Mouse (Mus musculus) macrophage (primary cell): Measurements from ENCODE around the gene Milr1. TPM values are rescaled to one million over a fixed set of nuclear protein-coding genes. Genes with fewer than 3 reads are reported as not detected.
"Not testable (repeated sequence)": the region's sequence is repeated elsewhere in the genome, so short reads cannot be mapped to it uniquely, and the experiment has no call there.

Experiments
- H3K27ac ChIP-seq: fragments of 350-480 bp; formaldehyde crosslinking; 2 replicates; pipeline ENCODE4 v1.9.0; 2021
- H3K36me3 ChIP-seq: fragments of 350-480 bp; formaldehyde crosslinking; 2 replicates; pipeline ENCODE4 v1.9.0; 2021; ENCODE audit errors: inconsistent target
- H3K4me3 ChIP-seq: fragments of 350-480 bp; formaldehyde crosslinking; 2 replicates; pipeline ENCODE4 v1.9.0; 2021; ENCODE audit errors: inconsistent target
- H3K79me2 ChIP-seq: fragments of 350-480 bp; formaldehyde crosslinking; 2 replicates; pipeline ENCODE4 v1.9.0; 2021; ENCODE audit errors: inconsistent target
- WGBS: methylation state at CpG from one replicate; pipeline ENCODE4 v1.1.7; 2026; ENCODE audit warnings: inconsistent platforms; ENCODE audit not compliant: missing documents; 5-methylcytosine and 5-hydroxymethylcytosine counted together
- polyA plus RNA-seq: library from polyadenylated mRNA; stranded (reverse); fragments of 250-400 nt; gene quantifications from 3 replicates; pipeline ENCODE4 v1.2.4, GENCODE M21; 2018; ENCODE audit warnings: inconsistent platforms

Gene Milr1
- polyA plus RNA-seq, 1 experiment from 2014 or later: 97.9 TPM

- no peak overlapping the region for H3K27ac ChIP-seq
- WGBS: 95% methylated on average over 15 of the region's 15 CpGs
- H3K36me3 ChIP-seq: no peaks in the 10 kb centered on the region
- no peaks in the 10 kb centered on the region for H3K79me2 ChIP-seq
- no peak overlapping the region for H3K4me3 ChIP-seq
These were observed 27.4 kb upstream of the Milr1 start for GRCm38 (mm10) chr11:106723611-106724125.

GRCm38 (mm10) chr11:106724176-106724915, 26.7 kb upstream of the Milr1 start:
- H3K27ac ChIP-seq: no peak overlapping the region
- H3K36me3 ChIP-seq: no peaks in the 10 kb centered on the region
- no peaks in the 10 kb centered on the region for H3K79me2 ChIP-seq
- H3K4me3 ChIP-seq: no peak overlapping the region
- 94% methylated on average over 10 of the region's 10 CpGs for WGBS

- WGBS: 95% methylated on average over 9 of the region's 9 CpGs
- H3K36me3 ChIP-seq, H3K4me3 ChIP-seq, H3K27ac ChIP-seq, H3K79me2 ChIP-seq: not testable (repeated sequence)
These were observed 26.1 kb upstream of the Milr1 start for GRCm38 (mm10) chr11:106724916-106725235.

GRCm38 (mm10) chr11:106727967-106728366, 23.1 kb upstream of the Milr1 start:
- no peaks in the 10 kb centered on the region for H3K36me3 ChIP-seq
- H3K79me2 ChIP-seq: no peaks in the 10 kb centered on the region
- no peak overlapping the region for H3K27ac ChIP-seq
- no peak overlapping the region for H3K4me3 ChIP-seq
- WGBS: 89% methylated on average over 5 of the region's 5 CpGs

GRCm38 (mm10) chr11:106728402-106729366, 22.3 kb upstream of the Milr1 start:
- H3K27ac ChIP-seq: no peak overlapping the region
- no peaks in the 10 kb centered on the region for H3K79me2 ChIP-seq
- H3K36me3 ChIP-seq: no peaks in the 10 kb centered on the region
- WGBS: 87% methylated on average over 10 of the region's 10 CpGs
- no peak overlapping the region for H3K4me3 ChIP-seq

GRCm38 (mm10) chr11:106729656-106730055, 21.4 kb upstream of the Milr1 start:
- WGBS: 100% methylated on average over 1 of the region's 1 CpGs
- H3K36me3 ChIP-seq: no peaks in the 10 kb centered on the region
- H3K4me3 ChIP-seq: no peak overlapping the region
- no peak overlapping the region for H3K27ac ChIP-seq
- no peaks in the 10 kb centered on the region for H3K79me2 ChIP-seq

- WGBS: 68% methylated on average over 4 of the region's 4 CpGs
These were observed 20.3 kb upstream of the Milr1 start for GRCm38 (mm10) chr11:106730714-106731113.

GRCm38 (mm10) chr11:106736614-106737013, 14.4 kb upstream of the Milr1 start:
- Histone ChIP-seq H3K36me3 (no peaks in the 10 kb centered on the region), H3K4me3 (no peak overlapping the region), H3K79me2 (no peaks in the 10 kb centered on the region), H3K27ac (no peak overlapping the region)
- 84% methylated on average over 3 of the region's 3 CpGs for WGBS

More at GRCm38 (mm10) chr11:106730714-106731113, 20.3 kb upstream of the Milr1 start:
- Histone ChIP-seq H3K36me3 (no peaks in the 10 kb centered on the region), H3K4me3 (no peak overlapping the region), H3K27ac (no peak overlapping the region), H3K79me2 (no peaks in the 10 kb centered on the region)

GRCm38 (mm10) chr11:106737178-106737621, 13.8 kb upstream of the Milr1 start:
- H3K4me3 ChIP-seq: no peak overlapping the region
- no peaks in the 10 kb centered on the region for H3K36me3 ChIP-seq
- no peaks in the 10 kb centered on the region for H3K79me2 ChIP-seq
- WGBS: 73% methylated on average over 12 of the region's 12 CpGs
- H3K27ac ChIP-seq: no peak overlapping the region

GRCm38 (mm10) chr11:106739116-106739515, 11.9 kb upstream of the Milr1 start:
- Histone ChIP-seq H3K79me2 (no peaks in the 10 kb centered on the region), H3K27ac (no peak overlapping the region), H3K36me3 (no peaks in the 10 kb centered on the region), H3K4me3 (no peak overlapping the region)
- 95% methylated on average over 2 of the region's 2 CpGs for WGBS

GRCm38 (mm10) chr11:106740724-106741123, 10.3 kb upstream of the Milr1 start:
- not testable (repeated sequence) for H3K4me3 ChIP-seq, H3K27ac ChIP-seq, H3K79me2 ChIP-seq, H3K36me3 ChIP-seq
- WGBS: 83% methylated on average over 4 of the region's 8 CpGs

GRCm38 (mm10) chr11:106741232-106741631, 9.8 kb upstream of the Milr1 start:
- Histone ChIP-seq H3K27ac (no peak overlapping the region), H3K79me2 (no peaks in the 10 kb centered on the region), H3K4me3 (no peak overlapping the region), H3K36me3 (no peaks in the 10 kb centered on the region)
- WGBS: 79% methylated on average over 4 of the region's 6 CpGs

- Histone ChIP-seq H3K4me3 (no peak overlapping the region), H3K36me3 (no peaks in the 10 kb centered on the region), H3K27ac (no peak overlapping the region), H3K79me2 (no peaks in the 10 kb centered on the region)
- 91% methylated on average over 3 of the region's 3 CpGs for WGBS
These were observed 9.2 kb upstream of the Milr1 start for GRCm38 (mm10) chr11:106741826-106742225.

GRCm38 (mm10) chr11:106742388-106742841, 8.6 kb upstream of the Milr1 start:
- no peaks in the 10 kb centered on the region for H3K79me2 ChIP-seq
- no peak overlapping the region for H3K4me3 ChIP-seq
- WGBS: 50% methylated on average over 6 of the region's 6 CpGs
- no peak overlapping the region for H3K27ac ChIP-seq
- no peaks in the 10 kb centered on the region for H3K36me3 ChIP-seq

GRCm38 (mm10) chr11:106744949-106745348, 6.1 kb upstream of the Milr1 start:
- Histone ChIP-seq H3K4me3 (no peak overlapping the region), H3K79me2 (no peaks in the 10 kb centered on the region), H3K36me3 (no peaks in the 10 kb centered on the region), H3K27ac (no peak overlapping the region)
- WGBS: 100% methylated on average over 2 of the region's 5 CpGs
